Mouse (Mus musculus): ENCODE measurements at regions not wholly inside any gene's neighbourhood (a gene's known extent, or its start where the extent isn't known, plus 50 kb on each side); places are given as distances from the start of the nearest gene placed in this dataset.

- Histone ChIP-seq H3K4me1 (ENCODE audit: control insufficient read depth, insufficient read depth, low read length) (peaks cover 23% of the 10 kb centered on the region), H3K27ac (ENCODE audit: insufficient read depth, low read depth, low read length) (no peak overlapping the region; the same call in 1 of the 2 replicates), H3K4me3 (ENCODE audit: insufficient read depth, low read length) (no peak overlapping the region)
- TF ChIP-seq POLR2A (IDR thresholded peaks at IDR 0.05; ENCODE audit: borderline replicate concordance, low read depth, low read length), result no peak
- TF ChIP-seq CTCF (IDR thresholded peaks at IDR 0.05; ENCODE audit: low read depth, low read length), result no peak
These were observed 86.2 kb upstream of the Jazf1 start for GRCm38 (mm10) chr6:53154621-53155020.

DNA sequence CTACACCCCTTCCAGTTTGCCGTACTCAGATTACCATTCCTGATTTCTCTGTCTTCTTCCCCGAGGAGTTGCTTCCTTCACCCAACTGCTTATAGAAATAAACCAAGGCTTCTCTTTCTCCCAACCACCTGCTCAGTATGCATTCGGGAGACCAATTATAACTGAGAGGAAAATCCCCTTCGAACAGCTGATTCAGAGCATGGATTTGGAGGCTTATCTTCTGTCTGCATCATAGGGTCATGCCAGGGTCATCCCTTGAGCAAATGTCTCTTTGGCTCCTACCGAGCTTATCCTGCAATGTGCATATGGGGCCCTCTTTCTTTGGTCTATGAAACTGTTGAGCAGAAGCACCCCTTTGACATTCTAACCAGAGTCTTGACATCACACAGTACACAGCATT is 79.0 kb upstream of the Jazf1 start:
- H3K4me3 ChIP-seq (ENCODE audit: insufficient read depth, low read length), result no peak overlapping the region
- TF ChIP-seq CTCF (IDR thresholded peaks at IDR 0.05; ENCODE audit: low read depth, low read length), result no peak
- TF ChIP-seq POLR2A (IDR thresholded peaks at IDR 0.05; ENCODE audit: borderline replicate concordance, low read depth, low read length), result no peak
- H3K4me1 ChIP-seq (ENCODE audit: control insufficient read depth, insufficient read depth, low read length), result no peaks in the 10 kb centered on the region
- no peak overlapping the region for H3K27ac ChIP-seq (ENCODE audit: insufficient read depth, low read depth, low read length)

DNA sequence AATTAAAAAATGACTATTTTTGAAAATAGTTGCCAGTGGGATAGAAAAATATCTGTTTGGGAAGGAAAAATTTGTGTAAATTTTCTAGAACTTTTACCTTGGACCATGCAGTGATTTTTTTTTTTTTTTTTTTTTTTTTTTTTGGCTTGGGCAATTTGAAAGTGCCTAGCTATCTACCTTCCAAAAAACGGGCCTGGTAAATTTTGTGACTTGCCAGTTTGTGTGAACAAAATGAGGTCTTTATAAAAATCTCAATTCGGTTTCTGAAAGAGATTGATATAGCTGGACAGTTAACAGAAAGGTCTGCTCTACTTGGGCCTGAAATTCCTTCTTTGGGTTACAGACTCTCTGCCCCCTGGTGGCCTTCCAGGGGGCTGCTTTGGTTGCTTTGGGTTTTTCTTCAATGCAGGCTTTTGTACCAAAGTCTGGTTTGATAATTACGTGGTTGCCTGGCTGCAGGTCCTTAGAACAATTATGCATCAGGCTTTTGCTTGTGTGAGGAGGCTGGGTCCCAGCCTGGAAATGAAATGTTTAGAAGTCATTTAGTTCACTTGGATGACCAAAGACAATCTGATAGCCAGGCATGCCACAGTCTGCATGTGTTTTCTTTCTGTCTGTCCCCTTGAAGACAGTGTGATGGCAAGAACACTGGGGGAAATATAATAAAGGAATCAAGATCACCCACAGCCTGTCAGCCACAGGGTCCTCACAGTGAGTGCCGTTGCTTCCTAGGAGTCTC is 75.6 kb upstream of the Jazf1 start:
- H3K27ac ChIP-seq (ENCODE audit: insufficient read depth, low read depth, low read length), result no peak overlapping the region
- no peaks in the 10 kb centered on the region for H3K4me1 ChIP-seq (ENCODE audit: control insufficient read depth, insufficient read depth, low read length)
- no peak for TF ChIP-seq POLR2A (IDR thresholded peaks at IDR 0.05; ENCODE audit: borderline replicate concordance, low read depth, low read length)
- peak; percentile 53 for TF ChIP-seq CTCF (IDR thresholded peaks at IDR 0.05; ENCODE audit: low read depth, low read length)
- no peak overlapping the region for H3K4me3 ChIP-seq (ENCODE audit: insufficient read depth, low read length)

DNA sequence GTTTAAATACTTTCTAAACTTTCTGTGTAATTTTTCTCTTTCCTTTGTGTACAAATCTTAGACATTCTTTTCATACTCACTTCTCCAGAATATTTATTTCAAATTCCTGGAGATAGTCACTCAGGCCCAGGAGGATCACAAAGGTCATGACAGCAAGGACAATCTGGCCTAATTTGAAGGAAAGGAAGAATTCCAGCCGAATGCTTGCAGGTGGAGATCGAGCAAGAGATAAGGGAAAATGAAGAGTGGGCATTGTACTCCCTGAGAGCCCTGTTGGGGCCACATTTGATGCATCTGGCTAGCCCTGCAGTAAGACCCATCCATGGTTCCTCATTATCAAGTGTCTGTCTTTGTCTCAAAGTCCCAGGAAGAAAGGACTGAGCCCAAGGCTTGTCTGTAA is 66.0 kb upstream of the Jazf1 start:
- TF ChIP-seq POLR2A (IDR thresholded peaks at IDR 0.05; ENCODE audit: borderline replicate concordance, low read depth, low read length), result no peak
- TF ChIP-seq CTCF (IDR thresholded peaks at IDR 0.05; ENCODE audit: low read depth, low read length), result no peak
- peaks cover 2% of the 10 kb centered on the region; the same call in 1 of the 2 replicates for H3K4me1 ChIP-seq (ENCODE audit: control insufficient read depth, insufficient read depth, low read length)
- no peak overlapping the region for H3K27ac ChIP-seq (ENCODE audit: insufficient read depth, low read depth, low read length)

DNA sequence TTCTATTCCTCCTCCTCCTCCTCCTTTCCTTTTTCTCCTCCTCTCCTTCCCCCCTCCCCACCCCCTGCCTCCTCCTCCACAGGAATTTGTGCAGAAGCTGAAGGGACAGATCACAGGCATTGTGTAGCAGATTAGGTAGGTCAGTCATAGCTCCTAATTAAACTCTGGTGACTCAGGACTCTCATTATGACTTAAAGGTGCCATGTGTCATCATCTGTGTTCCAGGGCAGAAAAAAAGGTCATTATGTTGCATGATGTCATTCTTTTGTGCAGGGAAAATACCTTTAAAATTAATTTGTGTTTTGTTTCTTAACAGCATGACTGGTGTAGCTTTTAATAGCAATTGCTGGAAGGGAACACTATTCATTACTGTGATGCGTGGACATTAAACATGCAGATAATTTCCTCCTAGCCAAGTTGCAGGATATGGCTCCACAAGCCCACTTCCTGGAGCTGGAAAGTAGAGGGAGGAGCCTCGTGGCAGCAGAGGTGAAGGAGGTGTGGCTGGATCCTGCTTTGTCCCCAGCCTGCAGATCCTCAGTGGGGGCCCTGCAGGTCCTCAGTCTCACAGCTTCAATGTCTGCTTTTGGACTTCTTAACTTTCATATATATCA is 62.4 kb upstream of the Jazf1 start:
- TF ChIP-seq POLR2A (IDR thresholded peaks at IDR 0.05; ENCODE audit: borderline replicate concordance, low read depth, low read length) (no peak), CTCF (IDR thresholded peaks at IDR 0.05; ENCODE audit: low read depth, low read length) (no peak)
- H3K4me1 ChIP-seq (ENCODE audit: control insufficient read depth, insufficient read depth, low read length), result peaks cover 2% of the 10 kb centered on the region; the same call in 1 of the 2 replicates

More for the DNA sequence above, 66.0 kb upstream of the Jazf1 start:
- no peak overlapping the region for H3K4me3 ChIP-seq (ENCODE audit: insufficient read depth, low read length)

GRCm38 (mm10) chr6:53126776-53127175 is 58.3 kb upstream of the Jazf1 start:
- H3K4me3 ChIP-seq (ENCODE audit: insufficient read depth, low read length), result no peak overlapping the region
- no peak for TF ChIP-seq CTCF (IDR thresholded peaks at IDR 0.05; ENCODE audit: low read depth, low read length)
- H3K4me1 ChIP-seq (ENCODE audit: control insufficient read depth, insufficient read depth, low read length), result peaks cover 2% of the 10 kb centered on the region; the same call in 1 of the 2 replicates
- no peak overlapping the region for H3K27ac ChIP-seq (ENCODE audit: insufficient read depth, low read depth, low read length)

More for the DNA sequence above, 62.4 kb upstream of the Jazf1 start:
- no peak overlapping the region for H3K27ac ChIP-seq (ENCODE audit: insufficient read depth, low read depth, low read length)
- H3K4me3 ChIP-seq (ENCODE audit: insufficient read depth, low read length), result no peak overlapping the region

DNA sequence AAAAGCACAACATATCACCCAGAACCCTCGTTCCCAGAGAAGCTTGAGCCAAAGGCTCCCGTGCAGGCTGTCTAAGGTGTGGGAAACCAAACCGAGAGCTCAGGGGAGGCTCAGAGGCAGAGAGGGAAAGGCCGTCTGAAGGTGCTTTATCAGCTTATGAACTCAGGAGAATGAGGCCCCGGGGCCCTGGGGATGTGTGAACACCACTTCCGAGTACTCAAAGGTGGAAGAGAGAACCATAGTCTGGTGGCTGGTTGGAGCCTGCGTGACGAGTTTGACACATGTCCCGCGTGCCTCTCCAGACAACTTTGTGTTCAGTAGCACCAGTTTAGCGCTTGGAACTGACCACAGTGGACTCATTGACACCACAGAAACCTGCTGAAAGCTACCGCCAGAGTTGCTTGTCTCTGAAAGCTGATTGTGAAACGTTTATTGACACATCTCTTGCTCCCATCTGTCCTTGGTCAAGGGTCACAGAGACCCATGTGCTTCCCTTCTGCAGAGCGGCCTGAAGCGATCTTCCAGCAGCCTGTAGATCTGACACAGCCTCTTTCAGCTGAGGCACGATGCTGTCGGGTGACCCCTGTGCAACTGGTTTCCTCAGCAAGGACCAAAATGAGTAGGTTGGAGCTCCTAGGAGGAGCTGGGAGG is 56.5 kb upstream of the Jazf1 start:
- Histone ChIP-seq H3K4me1 (ENCODE audit: control insufficient read depth, insufficient read depth, low read length) (no peaks in the 10 kb centered on the region), H3K4me3 (ENCODE audit: insufficient read depth, low read length) (no peak overlapping the region), H3K27ac (ENCODE audit: insufficient read depth, low read depth, low read length) (no peak overlapping the region)
- no peak for TF ChIP-seq POLR2A (IDR thresholded peaks at IDR 0.05; ENCODE audit: borderline replicate concordance, low read depth, low read length)
- no peak for TF ChIP-seq CTCF (IDR thresholded peaks at IDR 0.05; ENCODE audit: low read depth, low read length)

- Histone ChIP-seq H3K4me1 (ENCODE audit: control insufficient read depth, insufficient read depth, low read length) (peaks cover 10% of the 10 kb centered on the region), H3K4me3 (ENCODE audit: insufficient read depth, low read length) (no peak overlapping the region), H3K27ac (ENCODE audit: insufficient read depth, low read depth, low read length) (no peak overlapping the region)
- TF ChIP-seq CTCF (IDR thresholded peaks at IDR 0.05; ENCODE audit: low read depth, low read length) (no peak), POLR2A (IDR thresholded peaks at IDR 0.05; ENCODE audit: borderline replicate concordance, low read depth, low read length) (no peak)
These were observed 52.0 kb upstream of the Jazf1 start for GRCm38 (mm10) chr6:53120385-53120784.

Data from bone marrow macrophage, adult 2 months (primary cell).